Mouse (Mus musculus) lung, postnatal 14 days (tissue): ENCODE results near the gene Olfr106-ps.

Source experiments
- DNase-seq: peaks from one replicate; pipeline ENCODE4 v3.0.0; 2021

The Olfr106-ps gene

GRCm38 (mm10) chr17:37390093-37390492 lies at the start of gene Olfr106-ps:
TSS of gene Olfr106-ps (plus strand) at chr17:37390393.
- no peak for DNase-seq

GRCm38 (mm10) chr17:37359282-37359681 lies 30.9 kb upstream of the Olfr106-ps start, which contains the start of gene Olfr104-ps:
TSS of gene Olfr104-ps (plus strand) at chr17:37359582.
- no peak for DNase-seq

- DNase-seq, result no peak
Measured at GRCm38 (mm10) chr17:37378733-37379132, 11.5 kb upstream of the Olfr106-ps start, which contains the start of gene Olfr105-ps. TSS of gene Olfr105-ps (plus strand) at chr17:37379033.

GRCm38 (mm10) chr17:37398926-37399325 lies 8.7 kb downstream of the Olfr106-ps start, which contains the start of gene Olfr107:
TSS of gene Olfr107 (plus strand) at chr17:37399226.
- no peak for DNase-seq

- no peak for DNase-seq
Measured at GRCm38 (mm10) chr17:37413380-37413779, 23.2 kb downstream of the Olfr106-ps start.

GRCm38 (mm10) chr17:37445180-37445579 lies 55.0 kb downstream of the Olfr106-ps start, which contains the start of gene Olfr108:
TSS of gene Olfr108 (plus strand) at chr17:37445480.
- no peak for DNase-seq
